Mouse (Mus musculus) v-Abl transformed pro-B cells (cell line): ENCODE results near the gene Elof1.
"Not testable (repeated sequence)": the region's sequence is repeated elsewhere in the genome, so short reads cannot be mapped to it uniquely, and the experiment has no call there.

ENCODE experiments used
- in situ Hi-C, 2 experiments: fragments of 400-800 bp; cut with MboI; formaldehyde crosslinking; loops; one replicate each; pipeline ENCODE4 v1.15.1; 2025; ENCODE audit not compliant: unreplicated experiment in 2 of 2

Gene Elof1

DNA sequence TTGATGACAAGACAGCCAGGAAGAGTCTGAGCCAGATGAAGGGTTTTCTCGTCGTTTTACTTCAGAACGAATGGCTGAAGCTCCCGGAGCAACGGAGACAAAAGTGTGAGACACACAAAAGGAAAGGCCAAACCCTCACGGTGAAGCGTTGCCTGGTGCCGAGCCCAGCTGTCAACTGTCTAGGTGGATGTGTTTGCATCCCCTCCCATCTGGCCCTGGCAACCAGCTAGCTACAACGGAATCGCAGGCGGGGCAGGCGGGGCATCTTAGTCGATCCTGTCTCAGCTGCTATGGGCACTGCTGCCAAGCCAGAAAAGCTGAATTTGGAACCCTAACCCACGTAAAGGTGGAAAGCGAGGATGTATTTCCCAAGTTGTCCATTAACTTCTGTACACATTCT lies 886 bp downstream of the Elof1 start:
- in situ Hi-C loops: loop anchor here (5.0 to 25.0 kb wide), 2 partner anchors 36 to 1479 kb away; partner anchors contain the start of genes Fbxl12 (in 1 of the 2) and Ubl5 (in 1 of the 2)

DNA sequence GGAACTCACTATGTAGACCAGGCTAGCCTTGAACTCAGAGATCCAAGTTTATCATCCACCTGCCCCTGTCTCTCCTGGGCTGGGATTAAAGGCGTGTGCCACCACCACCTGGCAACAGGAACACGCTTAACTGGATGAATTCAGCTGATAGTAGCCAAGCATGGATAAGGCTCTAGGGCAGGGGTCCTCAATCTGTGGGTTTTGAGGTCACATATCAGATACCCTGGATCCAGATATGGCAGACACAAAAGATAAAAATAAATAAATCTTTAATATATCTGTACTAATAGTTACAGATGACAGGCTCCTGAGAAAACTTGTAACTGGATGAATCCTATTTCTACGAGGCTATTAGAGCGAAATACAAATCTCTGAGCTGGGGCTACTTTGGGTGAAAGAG lies 1.3 kb downstream of the Elof1 start:
- in situ Hi-C loops: loop anchor here (5.0 to 25.0 kb wide), 2 partner anchors 37 to 1478 kb away; partner anchors contain the start of genes Fbxl12 (in 1 of the 2) and Ubl5 (in 1 of the 2)

DNA sequence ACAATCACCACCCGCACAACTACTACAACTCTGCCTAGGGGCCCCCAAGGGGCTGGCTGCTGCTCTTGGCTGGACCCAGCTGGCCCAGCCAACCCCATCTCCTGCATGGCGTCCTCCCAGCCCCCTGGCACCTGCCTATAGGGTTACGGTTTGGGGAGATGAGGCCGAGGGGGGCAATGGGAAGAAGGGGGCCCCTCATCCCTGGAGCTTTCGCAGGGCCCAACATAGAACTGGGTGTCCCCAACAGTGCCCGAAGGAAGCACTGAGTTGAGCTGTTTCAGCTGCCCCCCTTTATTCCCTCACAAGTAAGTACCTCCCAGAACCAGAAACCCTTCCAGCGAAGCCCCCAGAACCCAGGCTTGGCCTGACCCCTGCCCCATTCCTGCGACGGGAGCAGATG lies 8.8 kb downstream of the Elof1 start:
- in situ Hi-C loops: loop anchor here in 1 of 2 experiments (5.0 to 25.0 kb wide), 3 partner anchors 34 to 1471 kb away; partner anchors contain the start of genes Fbxl12 and Ubl5

DNA sequence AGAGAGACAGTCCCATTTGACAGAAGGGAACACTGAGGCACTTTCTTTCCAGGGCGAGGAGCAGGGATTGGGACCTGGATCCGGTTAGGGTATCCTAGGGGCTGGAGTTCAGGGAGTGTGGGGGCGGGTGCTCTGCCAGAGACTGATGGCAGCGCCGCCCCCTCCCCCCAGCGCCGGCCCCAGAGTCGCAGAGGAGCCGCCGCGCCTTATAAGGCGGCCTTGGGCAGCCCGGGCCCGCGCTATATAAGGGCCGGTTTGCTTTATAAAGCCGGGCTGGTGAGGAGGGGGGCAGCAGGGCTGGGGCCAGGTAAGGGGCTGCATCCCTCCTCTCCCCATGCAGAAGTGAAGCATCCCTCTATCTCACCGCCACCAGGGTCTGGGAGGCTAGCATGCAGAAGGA lies 17.1 kb downstream of the Elof1 start:
- in situ Hi-C loops: loop anchor here (5.0 to 25.0 kb wide), 3 partner anchors 42 to 1463 kb away; partner anchors contain the start of genes Fbxl12 (in 1 of the 2) and Ubl5 (in 1 of the 2)

DNA sequence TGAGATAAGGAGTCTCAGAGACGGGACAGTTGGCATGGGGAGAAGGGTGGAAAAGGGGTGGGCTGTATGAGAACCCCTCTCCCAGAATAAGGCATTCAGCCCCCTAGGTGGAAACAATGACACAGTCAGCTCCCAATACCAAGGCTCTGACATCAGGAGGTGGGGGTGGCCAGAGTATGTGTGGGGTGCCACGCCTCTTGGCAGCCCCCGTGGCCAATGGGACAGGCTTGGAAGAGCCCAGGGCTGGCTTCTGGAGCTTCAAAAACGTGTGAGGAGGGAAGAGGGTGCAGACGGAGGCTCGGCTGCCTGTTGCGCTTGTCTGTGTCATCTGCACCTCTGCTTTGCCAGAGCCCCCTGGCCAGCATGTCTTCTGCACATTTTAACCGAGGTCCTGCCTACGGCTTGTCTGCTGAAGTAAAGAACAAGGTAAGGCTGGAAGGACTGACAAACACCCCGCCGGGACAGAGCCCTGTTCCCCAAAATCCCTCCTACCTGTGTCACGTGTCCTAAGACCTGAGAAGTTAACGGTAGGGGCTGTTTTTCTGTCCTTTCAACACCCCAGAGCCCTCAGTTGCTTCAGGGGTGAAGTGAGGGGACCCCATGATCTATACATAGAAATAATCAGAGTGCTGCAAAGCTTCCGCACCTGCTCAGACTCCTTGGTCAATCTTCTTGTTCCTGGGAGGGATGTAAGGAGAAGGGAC lies 17.8 kb downstream of the Elof1 start, which contains the start of gene Cnn1:
Gene Cnn1, plus strand, starts transcription at position 224 of the 704 bp plus-strand sequence.
- in situ Hi-C loops: loop anchor here in 1 of 2 experiments (5.0 kb wide), 1 partner anchor 43 kb away; no protein-coding TSS in a partner anchor

DNA sequence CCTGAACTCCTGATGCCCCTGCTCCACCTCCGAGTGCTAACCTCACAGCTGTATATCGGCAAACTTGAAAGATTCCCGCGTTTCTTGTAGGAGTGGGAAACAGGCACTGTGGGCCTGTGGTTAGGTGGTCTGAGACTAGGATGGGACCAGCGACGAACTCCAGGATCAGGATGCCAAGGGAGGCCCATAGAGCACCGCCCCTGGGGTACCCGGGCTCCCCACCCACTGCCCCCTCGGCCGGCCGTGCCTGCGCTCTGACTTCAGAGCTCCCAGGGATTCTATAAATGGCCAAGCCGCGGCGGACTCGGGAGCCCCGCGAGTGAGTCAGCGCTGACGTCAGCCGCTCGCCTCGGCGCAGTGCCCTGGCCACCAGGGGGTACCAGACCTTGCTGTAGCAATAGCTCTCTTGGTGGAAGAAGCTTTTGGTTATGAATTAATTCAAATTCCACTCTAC lies 21.1 kb downstream of the Elof1 start:
- in situ Hi-C loops: loop anchor here in 1 of 2 experiments (5.0 kb wide), 1 partner anchor 46 kb away; no protein-coding TSS in a partner anchor

DNA sequence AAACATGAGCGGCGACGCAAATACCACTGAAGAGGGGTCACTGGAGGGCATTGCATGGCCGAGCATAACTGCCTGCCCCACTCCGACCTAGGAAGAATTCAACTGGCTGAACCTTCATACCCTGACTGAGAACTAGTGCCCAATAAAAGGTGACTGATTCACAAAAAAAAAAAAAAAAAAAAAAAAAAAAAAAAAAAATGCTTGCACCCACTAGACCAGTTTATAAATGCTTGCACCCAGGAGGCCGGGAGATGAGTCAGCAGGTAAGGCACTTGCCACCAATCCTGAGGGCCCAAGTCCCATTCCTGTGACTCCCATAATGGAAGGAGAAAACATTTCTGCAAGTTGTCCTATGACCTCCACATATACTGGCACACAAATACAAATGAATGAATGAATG lies 24.2 kb downstream of the Elof1 start:
- in situ Hi-C loops: no loop called here

DNA sequence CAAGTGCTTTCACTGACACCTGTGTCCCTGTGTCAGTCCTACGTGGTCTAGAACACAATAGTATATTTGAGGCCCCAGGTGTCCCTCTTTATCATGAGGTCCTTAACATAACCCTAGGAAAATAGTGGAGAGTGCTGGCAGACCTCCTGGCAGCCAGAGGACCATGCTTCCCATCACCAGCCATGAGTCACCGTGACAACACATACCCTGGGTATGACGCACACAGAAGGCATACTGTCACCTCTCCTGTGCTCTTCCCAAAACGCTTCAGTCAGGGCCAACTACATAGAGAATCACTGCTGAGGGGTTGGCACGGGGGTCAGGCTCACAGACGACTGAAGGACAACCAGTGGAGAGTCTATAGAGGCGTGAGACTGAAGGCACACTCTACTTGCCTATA lies 27.0 kb downstream of the Elof1 start:
- in situ Hi-C loops: no loop called here

DNA sequence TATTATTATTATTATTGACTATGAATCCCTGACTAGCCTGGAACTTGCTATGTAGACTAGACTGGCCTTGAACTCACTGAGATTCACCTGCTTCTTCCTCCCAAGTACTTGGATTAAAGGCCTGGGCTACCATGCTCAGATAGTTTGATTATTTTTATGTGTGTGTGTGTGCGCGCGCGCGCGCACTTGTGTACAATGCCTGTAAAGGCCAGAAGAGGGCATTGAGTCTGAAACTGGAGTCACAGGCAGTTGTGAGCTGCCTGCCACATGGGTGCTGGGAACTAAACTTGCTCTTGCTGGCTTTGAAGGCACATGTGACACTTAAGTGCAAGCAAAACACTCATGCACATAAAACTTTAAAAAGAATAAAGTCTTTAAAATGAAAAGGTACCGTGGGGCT lies 27.7 kb downstream of the Elof1 start:
- in situ Hi-C loops: no loop called here

DNA sequence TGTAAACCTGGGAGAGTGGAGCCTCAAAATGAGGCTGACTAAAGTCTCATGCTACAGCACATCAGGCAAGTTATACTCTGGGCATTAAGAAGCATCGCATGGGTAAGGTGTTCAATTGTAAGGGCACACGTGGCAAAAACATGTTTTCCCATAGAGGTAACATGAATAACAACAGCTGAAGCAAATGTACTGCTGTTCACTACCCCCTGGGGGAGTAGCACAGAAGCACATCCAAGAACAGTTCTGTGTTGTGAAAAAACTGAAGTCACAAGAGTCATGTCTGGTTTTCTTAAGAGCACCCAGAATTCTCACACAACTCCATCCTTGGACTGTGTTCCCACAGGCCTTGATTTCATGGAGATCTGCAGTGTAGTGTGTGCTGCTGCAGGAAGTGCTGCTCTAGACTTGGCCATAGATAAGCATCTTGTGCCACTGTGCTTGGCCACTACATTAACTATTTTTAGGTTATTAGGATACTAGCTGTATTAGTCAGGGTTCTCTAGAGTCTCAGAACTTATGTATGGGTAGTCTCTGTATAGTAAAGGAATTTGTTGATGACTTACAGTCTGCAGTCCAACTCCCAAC lies 29.8 kb downstream of the Elof1 start:
- in situ Hi-C loops: no loop called here

DNA sequence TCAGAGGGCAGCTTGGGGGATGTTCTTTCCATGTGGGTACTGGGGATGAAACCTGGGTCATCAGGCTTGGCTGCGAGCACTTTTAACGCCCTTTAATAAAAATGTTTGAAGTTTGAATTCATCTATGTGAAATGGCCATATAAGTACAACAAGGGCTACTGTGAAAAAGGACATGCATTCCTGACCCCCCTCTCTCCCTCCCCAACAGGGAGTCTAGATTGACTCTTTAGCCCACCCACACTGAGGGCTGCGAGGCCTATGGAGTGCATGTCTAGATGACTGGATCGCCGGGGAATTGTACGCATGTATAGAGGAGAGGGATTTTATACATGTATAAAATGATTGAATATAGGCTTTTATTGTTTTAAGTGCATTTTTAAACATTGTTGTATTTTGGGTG lies 31.0 kb downstream of the Elof1 start:
- in situ Hi-C loops: no loop called here

DNA sequence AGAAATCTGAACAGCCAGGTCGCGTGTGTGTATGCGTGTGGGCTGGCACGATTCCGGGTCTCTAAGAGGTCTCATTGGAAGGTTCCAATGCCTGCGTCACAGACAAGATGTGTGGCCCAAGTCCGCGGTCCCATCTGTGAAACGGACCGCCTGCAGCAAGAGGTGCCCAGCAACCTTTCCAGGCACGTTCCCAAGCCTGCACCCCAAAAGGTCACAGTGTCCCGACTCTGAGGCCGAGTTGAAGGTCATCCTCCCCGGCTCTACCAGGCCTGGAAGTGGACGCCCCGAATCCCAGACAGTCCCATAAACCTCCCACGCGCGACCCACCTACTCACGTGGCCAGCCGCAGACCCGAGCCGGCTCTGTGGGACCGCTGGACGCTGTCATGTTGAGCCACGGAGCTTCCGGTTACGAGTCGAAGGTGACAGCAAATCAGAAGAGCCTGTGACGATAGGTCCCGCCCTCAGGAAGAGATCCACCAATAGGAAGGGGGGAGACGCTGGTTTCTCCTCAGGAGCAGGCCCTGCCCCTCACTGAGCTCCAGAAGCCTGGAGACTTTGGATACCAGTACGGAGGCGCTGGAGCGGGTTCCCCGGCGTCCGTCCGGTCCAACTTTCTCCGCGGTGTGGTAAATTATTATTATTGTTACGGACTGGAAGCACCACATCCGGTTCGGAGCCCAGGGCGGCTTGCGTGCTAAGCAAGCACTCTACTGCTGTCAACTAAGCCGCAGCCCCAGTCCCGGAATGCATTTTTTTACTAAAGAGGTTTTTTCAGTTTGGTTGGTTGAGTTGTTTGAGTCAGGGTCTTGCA lies 31.7 kb downstream of the Elof1 start, which contains the start of gene Ecsit:
Gene Ecsit, minus strand, starts transcription at position 417 of the 813 bp plus-strand sequence.
- in situ Hi-C loops: no loop called here

DNA sequence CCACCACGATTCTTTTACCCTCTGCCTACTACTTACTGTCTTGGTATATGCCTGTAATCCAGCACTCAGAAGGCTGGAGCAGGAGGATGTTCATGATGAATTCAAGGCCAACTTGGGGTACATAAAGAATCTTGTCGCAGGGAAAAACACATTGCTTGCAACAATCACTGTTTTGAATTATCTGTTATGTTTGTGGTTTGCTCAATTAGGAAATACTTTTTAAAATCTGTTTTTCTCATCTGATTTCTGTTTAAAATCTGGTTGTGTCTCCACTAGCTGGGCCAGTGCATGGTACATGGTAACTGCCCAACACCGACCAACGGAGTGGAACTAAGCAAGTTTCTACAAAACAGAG lies 32.3 kb downstream of the Elof1 start:
- in situ Hi-C loops: no loop called here

DNA sequence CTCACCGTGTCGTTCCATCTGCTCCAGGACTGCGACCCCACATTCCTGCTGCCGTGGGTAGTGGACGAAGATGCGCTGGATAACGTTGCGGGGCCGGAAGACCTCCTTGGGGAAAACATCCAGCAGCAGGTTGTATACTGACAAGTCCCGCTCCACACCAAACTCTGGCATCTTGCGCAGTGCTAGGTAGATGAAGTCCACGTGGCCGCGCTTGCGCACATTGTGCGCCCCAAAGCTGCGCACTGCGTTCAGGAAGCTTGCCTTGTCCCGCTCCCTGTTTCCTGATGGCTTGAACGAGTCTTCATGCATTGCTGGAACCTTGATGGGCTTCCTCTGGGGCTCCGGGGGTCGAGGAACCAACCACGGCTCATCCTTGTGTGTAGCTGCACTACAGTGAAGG lies 40.7 kb downstream of the Elof1 start:
- in situ Hi-C loops: no loop called here

DNA sequence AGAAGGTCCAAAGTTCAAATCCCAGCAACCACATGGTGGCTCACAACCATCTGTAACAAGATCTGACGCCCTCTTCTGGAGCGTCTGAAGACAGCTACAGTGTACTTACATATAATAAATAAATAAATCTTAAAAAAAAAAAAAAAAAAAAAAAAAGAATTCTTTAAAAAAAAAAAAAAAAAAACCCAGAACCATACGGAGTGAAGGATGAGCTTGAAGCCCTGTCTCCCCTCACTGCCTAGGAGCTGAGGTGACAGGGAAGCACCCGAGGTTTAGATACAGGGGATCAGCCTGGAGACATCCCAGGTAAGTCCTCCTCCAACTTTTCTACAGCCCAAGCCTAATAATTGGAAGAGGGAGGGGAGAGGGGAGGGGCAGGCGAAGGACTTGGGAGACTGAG lies 41.2 kb downstream of the Elof1 start:
- in situ Hi-C loops: not testable (repeated sequence)

DNA sequence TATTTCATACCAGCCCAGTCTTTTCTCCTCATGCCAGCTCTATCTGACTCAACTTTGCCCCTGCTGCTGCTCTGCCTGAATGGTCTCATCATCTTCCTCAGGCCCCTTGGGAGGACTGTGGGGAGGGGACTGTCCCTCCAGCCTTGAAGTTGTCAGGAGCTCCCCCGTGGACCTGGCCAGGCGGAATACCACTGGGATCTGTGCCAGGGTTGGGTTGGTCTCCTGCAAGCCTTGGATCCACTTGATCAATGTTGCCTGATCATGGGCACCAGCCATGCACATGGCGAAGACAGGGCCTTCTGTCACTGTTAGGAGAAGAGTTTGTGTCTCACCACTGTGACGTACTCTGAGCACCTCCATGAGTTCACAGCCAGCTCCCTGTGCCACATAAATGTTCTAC lies 44.7 kb downstream of the Elof1 start:
- in situ Hi-C loops: loop anchor here in 1 of 2 experiments (5.0 kb wide), 1 partner anchor 70 kb away; no protein-coding TSS in a partner anchor

DNA sequence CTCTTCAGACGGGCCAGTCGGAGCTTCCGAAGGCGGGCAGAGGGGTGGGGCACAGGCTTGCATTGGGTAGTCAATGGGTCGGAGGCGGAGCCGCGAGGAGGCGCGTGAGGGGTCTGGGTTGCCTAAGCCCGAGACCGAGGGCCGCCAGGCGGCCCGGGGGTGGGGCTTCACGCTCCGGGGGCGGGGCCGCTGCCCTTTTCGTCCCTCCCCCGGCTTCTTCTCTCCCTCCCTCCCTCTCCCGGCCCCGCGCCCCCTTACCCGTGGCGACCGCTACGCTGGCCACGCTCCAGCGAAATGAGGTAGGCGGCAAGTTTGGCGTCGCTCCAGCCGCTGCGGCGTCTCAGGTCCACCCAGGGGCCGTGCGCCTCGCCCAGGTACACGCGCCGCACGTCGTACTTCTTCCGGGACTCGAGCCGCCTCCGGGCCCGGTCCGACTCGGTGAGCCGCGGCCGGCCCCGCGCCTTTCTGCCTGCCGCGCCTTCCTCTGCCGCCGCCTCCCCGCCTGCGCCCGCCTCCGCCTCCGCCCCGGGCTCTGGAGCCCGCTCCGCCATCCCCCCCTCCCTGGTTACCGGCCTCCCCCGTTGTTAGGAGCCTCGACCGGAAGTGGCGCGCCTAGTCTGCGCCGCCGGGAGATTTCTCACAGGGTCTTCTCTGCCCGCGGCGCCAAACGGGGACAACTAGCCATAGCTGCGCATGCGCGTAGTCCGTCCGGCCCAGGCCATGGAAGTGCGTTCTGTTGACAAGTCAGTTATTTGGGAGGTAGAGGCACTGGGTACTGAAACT lies 46.0 kb downstream of the Elof1 start, which contains the start of the genes Gm49318 and Zfp653:
Gene Gm49318, minus strand, starts transcription at position 469 of the 783 bp plus-strand sequence.
Gene Zfp653, minus strand, starts transcription at position 586 of the 783 bp plus-strand sequence.
- in situ Hi-C loops: loop anchor here in 1 of 2 experiments (5.0 kb wide), 1 partner anchor 71 kb away; no protein-coding TSS in a partner anchor

DNA sequence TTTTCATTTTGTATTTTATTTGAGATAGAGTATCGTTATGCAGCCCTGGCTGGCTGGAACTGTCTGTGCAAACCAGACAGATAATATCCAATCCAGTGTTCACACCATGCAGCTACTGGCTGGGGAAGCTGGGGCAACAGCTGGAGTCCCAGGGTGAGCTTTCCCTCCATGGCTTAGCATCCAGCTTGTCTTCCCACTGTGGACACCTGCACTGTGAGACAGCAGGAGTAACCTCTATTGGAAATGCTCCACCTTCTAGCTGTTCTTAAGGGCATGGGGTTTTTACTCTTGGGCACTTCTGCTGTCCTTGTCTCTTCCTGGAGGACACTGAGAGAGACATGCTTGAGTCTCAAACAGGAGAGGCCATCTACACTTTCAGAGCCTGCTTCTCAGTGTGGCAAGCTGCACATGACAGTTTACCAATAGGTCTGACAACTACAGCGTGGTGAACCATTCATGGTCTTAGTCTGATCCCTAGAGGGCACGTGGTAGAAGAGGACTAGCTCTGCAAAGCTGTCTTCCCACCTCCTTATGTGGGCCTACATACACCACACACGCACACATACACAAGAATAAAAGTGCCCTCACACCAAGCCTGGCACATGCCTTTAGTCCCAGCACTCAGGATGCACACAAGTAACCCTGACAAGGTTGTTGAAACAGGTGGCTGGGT lies 47.0 kb downstream of the Elof1 start:
- in situ Hi-C loops: loop anchor here (5.0 to 10.0 kb wide), 4 partner anchors 72 to 335 kb away; partner anchors contain the start of genes Zfp809 (in 2 of the 2) and Pigyl (in 1 of the 2)

DNA sequence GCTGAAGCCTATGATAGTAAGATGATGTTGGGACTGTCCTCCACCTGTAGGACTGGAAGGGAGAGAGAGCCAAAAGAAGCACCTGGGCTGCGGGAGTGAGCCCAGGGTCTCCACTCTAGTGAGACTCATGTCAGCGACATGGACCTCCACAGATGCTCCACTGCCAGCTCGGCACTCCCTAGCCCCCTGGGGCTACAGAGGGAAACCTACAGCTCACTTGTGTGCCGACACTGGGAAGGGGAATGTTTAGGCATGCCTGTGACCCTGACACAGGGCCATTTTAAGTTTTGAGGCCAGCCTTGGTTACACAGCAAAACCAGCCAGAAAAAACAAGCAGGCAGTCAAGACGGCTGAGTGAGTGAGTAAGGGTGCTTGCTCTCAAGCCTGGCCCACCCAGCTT lies 49.8 kb downstream of the Elof1 start:
- in situ Hi-C loops: loop anchor here (5.0 to 10.0 kb wide), 3 partner anchors 90 to 338 kb away; partner anchors contain the start of genes Zfp809 (in 2 of the 2) and Pigyl (in 1 of the 2)
